Mouse (Mus musculus) stomach, postnatal 0 days (tissue): ENCODE results near the gene Fbxo21. TPM values are rescaled to one million over a fixed set of nuclear protein-coding genes. Genes with fewer than 3 reads are reported as not detected.

Experiments
- ATAC-seq: fragments of 200-750 bp; cut with Nextera tagmentation; 2 replicates; pipeline ENCODE4 v1.8.0; 2017; ENCODE audit not compliant: low FRiP score, low TSS enrichment
- DNase-seq: peaks from one replicate; pipeline ENCODE4 v3.0.0-alpha.2; 2016; ENCODE audit warnings: low spot score
- H3K27ac ChIP-seq: fragments of 300-500 bp; sonication (generic); replicated peaks from 2 replicates; pipeline ENCODE4 v1.5.1; 2014; ENCODE audit warnings: mild to moderate bottlenecking, control low read depth
- H3K27me3 ChIP-seq: fragments of 300-500 bp; sonication (generic); 2 replicates; pipeline ENCODE4 v1.6.1; 2014; ENCODE audit warnings: low read length; ENCODE audit not compliant: control insufficient read depth, insufficient read depth
- H3K36me3 ChIP-seq: fragments of 300-500 bp; sonication (generic); 2 replicates; pipeline ENCODE4 v1.6.1; 2014; ENCODE audit warnings: low read length, mixed read lengths; ENCODE audit not compliant: control insufficient read depth, insufficient read depth
- H3K4me1 ChIP-seq: fragments of 300-500 bp; sonication (generic); replicated peaks from 2 replicates; pipeline ENCODE4 v1.6.1; 2014; ENCODE audit warnings: antibody characterized with exemption; ENCODE audit not compliant: control insufficient read depth, insufficient read depth
- H3K4me2 ChIP-seq: fragments of 300-500 bp; sonication (generic); replicated peaks from 2 replicates; pipeline ENCODE4 v1.6.1; 2014; ENCODE audit warnings: low read depth, mild to moderate bottlenecking, control low read depth, moderate library complexity
- H3K4me3 ChIP-seq: fragments of 300-500 bp; sonication (generic); 2 replicates; pipeline ENCODE4 v1.5.1; 2014; ENCODE audit warnings: low read depth, low read length, control low read depth
- H3K9ac ChIP-seq: fragments of 300-500 bp; sonication (generic); 2 replicates; pipeline ENCODE4 v1.6.1; 2014; ENCODE audit warnings: mild to moderate bottlenecking, low read length, control low read depth, mixed read lengths
- H3K9me3 ChIP-seq: fragments of 300-500 bp; sonication (generic); 2 replicates; pipeline ENCODE4 v1.6.1; 2016; ENCODE audit warnings: low read length; ENCODE audit not compliant: control insufficient read depth
- CTCF ChIP-seq: IDR thresholded peaks from 2 replicates; pipeline ENCODE4 v1.5.1; 2016; ENCODE audit warnings: antibody characterized with exemption, low read depth, mild to moderate bottlenecking, moderate library complexity
- EP300 ChIP-seq: optimal IDR thresholded peaks from 2 replicates; pipeline ENCODE3; 2016; ENCODE audit warnings: antibody characterized with exemption
- WGBS: fragments of 180-500 bp; shearing (Covaris S2); extraction: QIAGEN DNeasy Blood & Tissue Kit; methylation state at CpG from one replicate; pipeline ENCODE4 v1.1.7; 2014; 5-methylcytosine and 5-hydroxymethylcytosine counted together
- polyA plus RNA-seq: library from polyadenylated mRNA; unstranded; fragments of >200 nt; fragmentation: Nextera tagmentation; extraction: Ambion mirVana; gene quantifications from 2 replicates; pipeline ENCODE4 v1.2.1, GENCODE M21; 2015

The Fbxo21 gene
- polyA plus RNA-seq, 1 experiment from 2014 or later = 19.2 TPM

GRCm38 (mm10) chr5:118059646-118060045 lies 83.1 kb downstream of the Fbxo21 start:
- TF ChIP-seq CTCF = no peak
- TF ChIP-seq EP300 = no peak
- ATAC-seq = no peak
- 82% methylated on average over 9 of the region's 9 CpGs for WGBS

More at GRCm38 (mm10) chr5:118059646-118060045, 83.1 kb downstream of the Fbxo21 start:
- Histone ChIP-seq H3K4me2 (no peak overlapping the region), H3K27me3 (no peaks in the 10 kb centered on the region), H3K27ac (no peak overlapping the region), H3K9me3 (no peaks in the 10 kb centered on the region), H3K4me1 (0 out of 2 replicates have a peak, but pooled peaks cover 3% of the 10 kb centered on the region), H3K4me3 (no peak overlapping the region), H3K36me3 (no peaks in the 10 kb centered on the region), H3K9ac (no peak overlapping the region)
- no peak for DNase-seq

Other genes with a start within 250 kb of the Fbxo21 start
- gene Nos1, start 195.7 kb upstream of the Fbxo21 start, polyA plus RNA-seq = 1.2 TPM in 2 replicates
- 112 and 116 TPM in 2 replicates for gene Tesc, start 51.0 kb downstream of the Fbxo21 start, polyA plus RNA-seq
- gene Fbxw8, start 178.7 kb downstream of the Fbxo21 start, polyA plus RNA-seq = 14.0 and 14.2 TPM in 2 replicates
- 0.18 and 0.41 TPM in 2 replicates for gene Hrk, start 187.9 kb downstream of the Fbxo21 start, polyA plus RNA-seq